Mouse (Mus musculus) kidney, embryonic 16.5 days (tissue): Measurements from ENCODE around the gene Mrpl2. TPM values are rescaled to one million over a fixed set of nuclear protein-coding genes. Genes with fewer than 3 reads are reported as not detected.
A peak's percentile ranks its signal among the peaks of the same experiment; 100 is the strongest.

Source experiments
- ATAC-seq: fragments of 200-750 bp; cut with Nextera tagmentation; 2 replicates; pipeline ENCODE4 v1.8.0; 2017; ENCODE audit warnings: moderate TSS enrichment; ENCODE audit not compliant: low FRiP score, low TSS enrichment
- H3K27ac ChIP-seq: fragments of 300-500 bp; sonication (generic); 2 replicates; pipeline ENCODE4 v1.5.1; 2014; ENCODE audit warnings: low read length
- H3K27me3 ChIP-seq: fragments of 300-500 bp; sonication (generic); 2 replicates; pipeline ENCODE4 v1.6.1; 2014; ENCODE audit warnings: low read length, control low read depth, mixed read lengths; ENCODE audit not compliant: insufficient read depth
- H3K36me3 ChIP-seq: fragments of 300-500 bp; sonication (generic); 2 replicates; pipeline ENCODE4 v1.6.1; 2014; ENCODE audit warnings: low read length, control low read depth, mixed read lengths; ENCODE audit not compliant: insufficient read depth
- H3K4me1 ChIP-seq: fragments of 300-500 bp; sonication (generic); 2 replicates; pipeline ENCODE4 v1.6.1; 2014; ENCODE audit warnings: low read length, control low read depth, mixed read lengths; ENCODE audit not compliant: insufficient read depth
- H3K4me2 ChIP-seq: fragments of 300-500 bp; sonication (generic); replicated peaks from 2 replicates; pipeline ENCODE4 v1.6.1; 2014; ENCODE audit warnings: low read depth, low read length
- H3K4me3 ChIP-seq: fragments of 300-500 bp; sonication (generic); 2 replicates; pipeline ENCODE4 v1.5.1; 2014; ENCODE audit warnings: mild to moderate bottlenecking, low read length
- H3K9ac ChIP-seq: fragments of 300-500 bp; sonication (generic); replicated peaks from 2 replicates; pipeline ENCODE4 v1.6.1; 2014; ENCODE audit warnings: low read length
- H3K9me3 ChIP-seq: fragments of 300-500 bp; sonication (generic); 2 replicates; pipeline ENCODE4 v1.6.1; 2016; ENCODE audit warnings: low read length, control low read depth
- WGBS: fragments of 180-500 bp; shearing (Covaris S2); extraction: QIAGEN DNeasy Blood & Tissue Kit; methylation state at CpG from one replicate; pipeline ENCODE4 v1.1.7; 2014; 5-methylcytosine and 5-hydroxymethylcytosine counted together
- polyA plus RNA-seq: library from polyadenylated mRNA; unstranded; fragments of >200 nt; fragmentation: Nextera tagmentation; extraction: Ambion mirVana; gene quantifications from 2 replicates; pipeline ENCODE4 v1.2.1, GENCODE M21; 2015

The Mrpl2 gene
- polyA plus RNA-seq, 1 experiment from 2014 or later = 118 TPM

- no peak for ATAC-seq
Observed at GRCm38 (mm10) chr17:46611316-46611715, 34.7 kb upstream of the Mrpl2 start.

GRCm38 (mm10) chr17:46612189-46612588 lies 33.8 kb upstream of the Mrpl2 start:
- H3K27ac ChIP-seq = peak overlapping the region; percentile 88
- H3K9ac ChIP-seq = peak overlapping the region; percentile 43
- H3K9me3 ChIP-seq = no peaks in the 10 kb centered on the region
- H3K36me3 ChIP-seq = no peaks in the 10 kb centered on the region
- peaks cover 84% of the 10 kb centered on the region for H3K4me1 ChIP-seq
- no peak overlapping the region for H3K4me3 ChIP-seq
- ATAC-seq = 0 out of 2 replicates have a peak, but pooled peaks have one; percentile 20
- H3K27me3 ChIP-seq = no peaks in the 10 kb centered on the region
- 16% methylated on average over 2 of the region's 2 CpGs for WGBS
- H3K4me2 ChIP-seq = peak overlapping the region; percentile 20

More at GRCm38 (mm10) chr17:46611316-46611715, 34.7 kb upstream of the Mrpl2 start:
- H3K4me2 ChIP-seq = no peak overlapping the region
- WGBS = 87% methylated on average over 6 of the region's 6 CpGs
- no peak overlapping the region for H3K4me3 ChIP-seq
- no peak overlapping the region for H3K9ac ChIP-seq
- H3K9me3 ChIP-seq = no peaks in the 10 kb centered on the region
- no peaks in the 10 kb centered on the region for H3K27me3 ChIP-seq
- H3K36me3 ChIP-seq = no peaks in the 10 kb centered on the region
- no peak overlapping the region; the same call in 1 of the 2 replicates for H3K27ac ChIP-seq
- peaks cover 77% of the 10 kb centered on the region for H3K4me1 ChIP-seq

- ATAC-seq = peak; percentile 52
- Histone ChIP-seq H3K27me3 (no peaks in the 10 kb centered on the region), H3K9ac (peak overlapping the region; percentile 43), H3K4me2 (peak overlapping the region; percentile 20), H3K4me1 (peaks cover 91% of the 10 kb centered on the region), H3K36me3 (no peaks in the 10 kb centered on the region), H3K27ac (peak overlapping the region; percentile 88), H3K9me3 (no peaks in the 10 kb centered on the region), H3K4me3 (no peak overlapping the region)
- WGBS = 5% methylated on average over 4 of the region's 4 CpGs
Observed at GRCm38 (mm10) chr17:46612820-46613219, 33.2 kb upstream of the Mrpl2 start.

- 8% methylated on average over 3 of the region's 3 CpGs for WGBS
- no peaks in the 10 kb centered on the region for H3K27me3 ChIP-seq
- H3K9ac ChIP-seq = peak overlapping the region; percentile 18
- no peak overlapping the region for H3K4me3 ChIP-seq
- ATAC-seq = 0 out of 2 replicates have a peak, but pooled peaks have one; percentile 6
- H3K4me2 ChIP-seq = peak overlapping the region; percentile 20
- peaks cover 91% of the 10 kb centered on the region for H3K4me1 ChIP-seq
- no peaks in the 10 kb centered on the region for H3K36me3 ChIP-seq
- no peaks in the 10 kb centered on the region for H3K9me3 ChIP-seq
- peak overlapping the region; percentile 88 for H3K27ac ChIP-seq
Observed at GRCm38 (mm10) chr17:46613229-46613628, 32.8 kb upstream of the Mrpl2 start.

GRCm38 (mm10) chr17:46617799-46618198 lies 28.2 kb upstream of the Mrpl2 start:
- Histone ChIP-seq H3K9me3 (no peaks in the 10 kb centered on the region), H3K4me3 (peak overlapping the region; percentile 27), H3K9ac (peak overlapping the region; percentile 70; the same call in 1 of the 2 replicates), H3K27ac (peak overlapping the region; percentile 99), H3K36me3 (no peaks in the 10 kb centered on the region), H3K4me2 (peak overlapping the region; percentile 50), H3K27me3 (no peaks in the 10 kb centered on the region), H3K4me1 (peaks cover 96% of the 10 kb centered on the region)
- WGBS = 11% methylated on average over 12 of the region's 12 CpGs
- no peak for ATAC-seq

GRCm38 (mm10) chr17:46618394-46618768 lies 27.6 kb upstream of the Mrpl2 start:
- WGBS = 5% methylated on average over 6 of the region's 6 CpGs
- Histone ChIP-seq H3K27ac (peak overlapping the region; percentile 99), H3K4me1 (peaks cover 96% of the 10 kb centered on the region), H3K36me3 (no peaks in the 10 kb centered on the region), H3K4me2 (peak overlapping the region; percentile 50), H3K27me3 (no peaks in the 10 kb centered on the region), H3K9ac (peak overlapping the region; percentile 70), H3K4me3 (peak overlapping the region; percentile 27), H3K9me3 (no peaks in the 10 kb centered on the region)
- ATAC-seq = peak; percentile 67

GRCm38 (mm10) chr17:46618769-46619682 lies 27.0 kb upstream of the Mrpl2 start:
- ATAC-seq = peak; percentile 31; the same call in 1 of the 2 replicates
- peak overlapping the region; percentile 16 for H3K4me3 ChIP-seq
- peaks cover 96% of the 10 kb centered on the region for H3K4me1 ChIP-seq
- 10% methylated on average over 27 of the region's 27 CpGs for WGBS
- no peaks in the 10 kb centered on the region for H3K36me3 ChIP-seq
- peak overlapping the region; percentile 99 for H3K27ac ChIP-seq
- peak overlapping the region; percentile 70 for H3K9ac ChIP-seq
- H3K9me3 ChIP-seq = no peaks in the 10 kb centered on the region
- H3K27me3 ChIP-seq = no peaks in the 10 kb centered on the region
- H3K4me2 ChIP-seq = peak overlapping the region; percentile 50

- Histone ChIP-seq H3K9me3 (no peaks in the 10 kb centered on the region), H3K4me1 (peaks cover 98% of the 10 kb centered on the region), H3K4me3 (0 out of 2 replicates have a peak overlapping the region, but pooled peaks have one; percentile 16), H3K27me3 (no peaks in the 10 kb centered on the region), H3K27ac (peak overlapping the region; percentile 99), H3K36me3 (no peaks in the 10 kb centered on the region), H3K4me2 (peak overlapping the region; percentile 50), H3K9ac (peak overlapping the region; percentile 70)
- no peak for ATAC-seq
- 17% methylated on average over 16 of the region's 16 CpGs for WGBS
Observed at GRCm38 (mm10) chr17:46619683-46620357, 26.2 kb upstream of the Mrpl2 start.

- peak overlapping the region; percentile 24; the same call in 1 of the 2 replicates for H3K4me2 ChIP-seq
- H3K9ac ChIP-seq = peak overlapping the region; percentile 46; the same call in 1 of the 2 replicates
- peaks cover 99% of the 10 kb centered on the region for H3K4me1 ChIP-seq
- H3K9me3 ChIP-seq = no peaks in the 10 kb centered on the region
- H3K36me3 ChIP-seq = no peaks in the 10 kb centered on the region
- no peak for ATAC-seq
- no peak overlapping the region for H3K4me3 ChIP-seq
- no peaks in the 10 kb centered on the region for H3K27me3 ChIP-seq
- H3K27ac ChIP-seq = peak overlapping the region; percentile 99
- WGBS = 24% methylated on average over 15 of the region's 15 CpGs
Observed at GRCm38 (mm10) chr17:46621324-46621723, 24.7 kb upstream of the Mrpl2 start.
